14 mouse cellular contexts compared by ENCODE assay signal in the genomic region with DNA sequence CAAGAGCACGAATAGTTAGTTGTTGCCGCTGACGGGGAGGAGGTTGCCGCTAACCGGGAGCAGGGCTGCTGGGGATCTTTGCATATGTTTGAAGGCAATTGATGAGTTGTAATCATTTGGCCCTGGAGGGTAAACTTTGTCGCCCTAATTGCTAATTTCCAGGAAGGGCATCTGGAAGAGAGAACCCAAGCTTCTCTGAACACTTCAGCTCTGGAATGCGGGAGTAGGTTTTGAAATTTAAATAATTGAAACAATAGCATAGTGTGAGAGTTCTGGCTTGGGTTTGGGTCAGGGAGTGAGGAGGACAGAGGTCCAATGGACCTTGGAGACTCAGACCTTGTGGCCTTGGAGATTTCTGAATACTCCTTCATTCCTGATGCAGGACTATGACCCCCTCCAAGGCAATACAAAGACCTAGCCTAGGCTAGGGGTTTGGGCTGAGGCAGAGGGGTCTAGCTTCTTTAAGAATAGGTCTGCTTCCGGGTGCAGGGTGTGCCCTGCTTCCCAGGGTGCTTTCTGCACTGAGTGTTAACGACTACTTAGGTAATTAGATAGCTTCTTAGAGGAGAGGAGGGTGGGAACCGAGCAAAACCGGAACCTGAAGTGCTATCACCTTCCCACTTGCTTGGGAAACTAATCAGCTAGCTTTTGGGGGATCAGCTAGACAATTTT. TPM values are rescaled to one million over a fixed set of nuclear protein-coding genes. Genes with fewer than 3 reads are reported as not detected.
DNase-seq lines count a peak whose midpoint lies in the region; ATAC-seq and TF ChIP-seq lines count a peak whose summit lies in the region.
"Had no signal": no experiment of that assay in that cellular context is flagged by ENCODE, and none has a peak within 500 bp of the region (broad histone marks: within the 10 kb centered on the region; RNA-seq: fewer than 3 reads in every experiment).

No protein-coding gene starts in this region.

- TF ChIP-seq EP300 in MEL (IDR thresholded peaks at IDR 0.05; ENCODE audit: low read depth in 1 of 2, low read length in 2 of 2), result peak; percentile 45 to 66; a peak in 3 of 4 replicates

- no peak for TF ChIP-seq RAD21 in MEL (IDR thresholded peaks at IDR 0.05; ENCODE audit: low read depth, low read length)

- ATAC-seq in forebrain, embryonic 15.5 days (replicated peaks), result no peak
- no peak for ATAC-seq in midbrain, embryonic 15.5 days (replicated peaks)
- ATAC-seq: activated CD4-positive, CD25-positive, alpha-beta regulatory T cell, adult 4 months had no signal

- H3K4me1 ChIP-seq in MEL (ENCODE audit: control insufficient read depth in 1 of 2, insufficient read depth in 2 of 2, low read length in 2 of 2), result peaks cover 0 to 10% of the 10 kb centered on the region in 2 experiments; a peak in 3 of 4 replicates
- peaks cover 59% of the 10 kb centered on the region for H3K4me1 ChIP-seq in forebrain, embryonic 15.5 days
- peaks cover 25% of the 10 kb centered on the region for H3K4me1 ChIP-seq in midbrain, embryonic 15.5 days

- H3K36me3 ChIP-seq in MEL (ENCODE audit: control insufficient read depth in 1 of 2, insufficient read depth in 2 of 2, low read length in 2 of 2), result peaks cover 0 to 12% of the 10 kb centered on the region in 2 experiments; a peak in 2 of 4 replicates
- no peaks in the 10 kb centered on the region for H3K36me3 ChIP-seq in forebrain, embryonic 15.5 days
- H3K36me3 ChIP-seq in midbrain, embryonic 15.5 days (replicated peaks), result no peaks in the 10 kb centered on the region
- H3K36me3 ChIP-seq: embryonic facial prominence, embryonic 13.5 days; limb, embryonic 15.5 days had no signal

- H3K27ac ChIP-seq in MEL (ENCODE audit: control insufficient read depth, low read depth, low read length), result peak overlapping the region; percentile 98
- H3K27ac ChIP-seq in forebrain, embryonic 15.5 days (replicated peaks), result peak overlapping the region; percentile 88
- H3K27ac ChIP-seq in midbrain, embryonic 15.5 days, result no peak overlapping the region
- H3K27ac ChIP-seq: embryonic facial prominence, embryonic 13.5 days; heart, adult 2 months; limb, embryonic 15.5 days had no signal

- no peaks in the 10 kb centered on the region for H3K9me3 ChIP-seq in MEL (replicated peaks; ENCODE audit: insufficient read depth, low read length)
- H3K9me3 ChIP-seq in forebrain, embryonic 15.5 days, result no peaks in the 10 kb centered on the region
- no peaks in the 10 kb centered on the region for H3K9me3 ChIP-seq in midbrain, embryonic 15.5 days
- H3K9me3 ChIP-seq: embryonic facial prominence, embryonic 13.5 days; limb, embryonic 15.5 days had no signal

- no peak for TF ChIP-seq CTCF in MEL (IDR thresholded peaks at IDR 0.05 in 2 of 3, conservative IDR thresholded peaks at IDR 0.05 in 1 of 3; ENCODE audit: control insufficient read depth in 1 of 3, insufficient read depth in 1 of 3, low read depth in 2 of 3, low read length in 3 of 3, poor library complexity in 1 of 3, severe bottlenecking in 1 of 3)

- WGBS in forebrain, embryonic 15.5 days, result 3% methylated on average over 11 of the region's 11 CpGs
- under 1% methylated on average over 11 of the region's 11 CpGs for WGBS in midbrain, embryonic 15.5 days

- peak overlapping the region; percentile 83 for H3K4me2 ChIP-seq in forebrain, embryonic 15.5 days (replicated peaks)
- H3K4me2 ChIP-seq in midbrain, embryonic 15.5 days, result peak overlapping the region; percentile 14; the same call in 1 of the 2 replicates
- H3K4me2 ChIP-seq: limb, embryonic 15.5 days had no signal

- peak; percentile 55 to 68; a peak in 3 of 4 replicates for TF ChIP-seq POLR2A in MEL (IDR thresholded peaks at IDR 0.05; ENCODE audit: control insufficient read depth in 1 of 2, insufficient read depth in 1 of 2, low read depth in 1 of 2, low read length in 2 of 2, poor library complexity in 1 of 2)

- peaks cover 12% of the 10 kb centered on the region for H3K79me2 ChIP-seq in MEL (ENCODE audit: control insufficient read depth, insufficient read depth, low read length, poor library complexity)

- H3K4me3 ChIP-seq in MEL (ENCODE audit: control insufficient read depth in 1 of 2, insufficient read depth in 1 of 2, low read depth in 2 of 2, low read length in 2 of 2), result peak overlapping the region; percentile 76 to 78
- H3K4me3 ChIP-seq in forebrain, embryonic 15.5 days, result peak overlapping the region; percentile 58
- H3K4me3 ChIP-seq in midbrain, embryonic 15.5 days, result peak overlapping the region; percentile 21
- H3K4me3 ChIP-seq: heart, adult 2 months; limb, embryonic 15.5 days had no signal

- peak overlapping the region; percentile 92 for H3K9ac ChIP-seq in MEL (ENCODE audit: control insufficient read depth, low read depth, low read length, poor library complexity, severe bottlenecking)
- peak overlapping the region; percentile 78 for H3K9ac ChIP-seq in forebrain, embryonic 15.5 days (replicated peaks)
- no peak overlapping the region for H3K9ac ChIP-seq in midbrain, embryonic 15.5 days
- H3K9ac ChIP-seq: embryonic facial prominence, embryonic 13.5 days; limb, embryonic 15.5 days had no signal

- no peaks in the 10 kb centered on the region for H3K27me3 ChIP-seq in MEL (ENCODE audit: control insufficient read depth in 1 of 2, insufficient read depth in 2 of 2, low read length in 2 of 2)
- peaks cover 19% of the 10 kb centered on the region for H3K27me3 ChIP-seq in forebrain, embryonic 15.5 days
- peaks cover 86% of the 10 kb centered on the region for H3K27me3 ChIP-seq in midbrain, embryonic 15.5 days (replicated peaks)

- peak; percentile 28 for DNase-seq in cerebellum, adult 9-11 months
- DNase-seq in cerebellum, adult 11 months, result no peak
- peak; percentile 93 for DNase-seq in MEL (ENCODE audit: low read depth, low spot score)
- no peak for DNase-seq in yolk sac, embryonic 10.5 days (ENCODE audit: low spot score)
- no peak for DNase-seq in adrenal gland, adult 18-20 months (ENCODE audit: low spot score in 2 of 2)
- DNase-seq in lung, postnatal 25 days (ENCODE audit: low spot score), result no peak
- DNase-seq: kidney, postnatal 14 days had no signal

TF ChIP-seq in MEL, 35 proteins besides CTCF, POLR2A, EP300 and RAD21:
- TF ChIP-seq TBP (IDR thresholded peaks at IDR 0.05; ENCODE audit: low read depth, low read length) (peak; percentile 71), UBTF (IDR thresholded peaks at IDR 0.05; ENCODE audit: borderline replicate concordance, insufficient read depth, low read depth, low read length) (no peak), MXI1 (IDR thresholded peaks at IDR 0.05; ENCODE audit: low read depth, low read length) (0 out of 2 replicates have a peak, but pooled peaks have one; percentile 11), HCFC1 (IDR thresholded peaks at IDR 0.05; ENCODE audit: low read depth, low read length) (peak; percentile 71), ELF1 (IDR thresholded peaks at IDR 0.05; ENCODE audit: low read depth, low read length) (peak; percentile 85), NRF1 (IDR thresholded peaks at IDR 0.05; ENCODE audit: insufficient read depth, low read depth, low read length, poor library complexity, severe bottlenecking) (no peak), SIN3A (IDR thresholded peaks at IDR 0.05; ENCODE audit: low read length) (peak; percentile 48), MAZ (IDR thresholded peaks at IDR 0.05; ENCODE audit: low read depth, low read length) (0 out of 2 replicates have a peak, but pooled peaks have one; percentile 21), ZMIZ1 (IDR thresholded peaks at IDR 0.05; ENCODE audit: low read depth, low read length) (peak; percentile 51; the same call in 1 of the 2 replicates), TAL1 (IDR thresholded peaks at IDR 0.05; ENCODE audit: low read length) (0 out of 2 replicates have a peak, but pooled peaks have one; percentile 5), POLR2AphosphoS2 (IDR thresholded peaks at IDR 0.05; ENCODE audit: low read length) (peak; percentile 31; the same call in 1 of the 2 replicates), BHLHE40 (IDR thresholded peaks at IDR 0.05; ENCODE audit: borderline replicate concordance, low read depth, low read length) (no peak), ETS1 (IDR thresholded peaks at IDR 0.05; ENCODE audit: low read depth, low read length) (peak; percentile 61; the same call in 1 of the 2 replicates), NELFE (IDR thresholded peaks at IDR 0.05; ENCODE audit: low read depth, low read length) (peak; percentile 63), TCF12 (IDR thresholded peaks at IDR 0.05; ENCODE audit: low read depth, low read length) (peak; percentile 40; the same call in 1 of the 2 replicates), MYC (IDR thresholded peaks at IDR 0.05; ENCODE audit: low read depth, low read length) (no peak), ZC3H11A (IDR thresholded peaks at IDR 0.05; ENCODE audit: low read depth, low read length) (no peak), GATA1 (IDR thresholded peaks at IDR 0.05; ENCODE audit: low read depth, low read length) (peak; percentile 63), CHD1 (IDR thresholded peaks at IDR 0.05; ENCODE audit: low read depth, low read length) (peak; percentile 58; the same call in 1 of the 2 replicates)
TF ChIP-seq in MEL: peak in this region for 14.

RNA-seq across cellular contexts. Expression of a gene that starts 8.9 kb away (rescaled TPM):
- 7.5 and 10.4 TPM in 2 replicates for total RNA-seq in MEL (2012; rRNA removed)
- 10 to 100 TPM in 1 of 2 experiments, not detected in 1; 17.6 TPM for polyA plus RNA-seq in MEL (2012; ENCODE audit: insufficient read depth in 1 of 2, insufficient read length in 2 of 2, low read depth in 1 of 2, low replicate concordance in 2 of 2, missing spikeins in 1 of 2)
- 45.0 and 57.0 TPM in 2 replicates for polyA plus RNA-seq in forebrain, embryonic 15.5 days (2015; fragmentation: Nextera tagmentation; extraction: Ambion mirVana)
- 22.5 and 23.3 TPM in 2 replicates for polyA plus RNA-seq in midbrain, embryonic 15.5 days (2015; fragmentation: Nextera tagmentation; extraction: Ambion mirVana)
- total RNA-seq in adrenal gland, adult 18-20 months (2021), result not detected
- total RNA-seq: heart, adult 2 months; megakaryocyte, adult 5-6 weeks had no signal
- polyA plus RNA-seq: heart, adult 2 months had no signal

Comparison
In these comparisons a context has a peak if more than half of its experiments do, and no peak if none do; other contexts are left out.
1. DNase-seq: peak in cerebellum, adult 9-11 months (single experiment) and MEL (single experiment); none in cerebellum, adult 11 months (single experiment), yolk sac, embryonic 10.5 days (single experiment), adrenal gland, adult 18-20 months (0 of 2) and lung, postnatal 25 days (single experiment).
2. H3K4me3 ChIP-seq: peak in every context shown above with its lines; median percentile 77 in MEL; 58 in forebrain, embryonic 15.5 days; 21 in midbrain, embryonic 15.5 days.